Mouse (Mus musculus): ENCODE measurements around the gene Samd7. TPM values are rescaled to one million over a fixed set of nuclear protein-coding genes. Genes with fewer than 3 reads are reported as not detected.

Samd7 gene
- polyA plus RNA-seq, 1 experiment from 2014 or later: not detected

DNA sequence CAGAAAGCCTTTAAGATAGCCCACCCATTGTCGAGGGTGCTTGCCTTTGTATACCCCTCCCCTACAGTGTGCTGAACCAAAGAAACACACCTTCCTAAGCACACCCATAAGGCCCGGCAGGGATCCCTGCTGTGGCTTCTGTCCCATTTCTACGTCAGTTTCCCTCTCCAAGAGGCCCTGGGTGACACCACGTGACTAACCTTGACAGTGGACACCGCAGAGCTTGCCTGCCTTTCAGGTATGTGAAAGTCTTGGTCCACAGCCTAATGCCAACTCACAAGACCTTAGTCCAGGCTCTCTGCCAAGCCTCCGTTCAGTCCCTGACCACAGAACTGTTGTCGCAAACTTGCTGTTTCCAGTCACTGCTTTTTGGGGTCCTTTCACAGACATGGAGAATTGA, 20.1 kb downstream of the Samd7 start:
- Histone ChIP-seq H3K4me1 (no peaks in the 10 kb centered on the region), H3K36me3 (no peaks in the 10 kb centered on the region), H3K4me2 (no peak overlapping the region), H3K9me3 (no peaks in the 10 kb centered on the region), H3K27me3 (no peaks in the 10 kb centered on the region), H3K27ac (no peak overlapping the region), H3K4me3 (no peak overlapping the region), H3K9ac (no peak overlapping the region)
- ATAC-seq (ENCODE audit: insufficient number of reproducible peaks, insufficient read depth, low FRiP score, low TSS enrichment, low read depth): peak; percentile 32; the same call in 1 of the 2 replicates
- 81% methylated on average over 7 of the region's 7 CpGs for WGBS

DNA sequence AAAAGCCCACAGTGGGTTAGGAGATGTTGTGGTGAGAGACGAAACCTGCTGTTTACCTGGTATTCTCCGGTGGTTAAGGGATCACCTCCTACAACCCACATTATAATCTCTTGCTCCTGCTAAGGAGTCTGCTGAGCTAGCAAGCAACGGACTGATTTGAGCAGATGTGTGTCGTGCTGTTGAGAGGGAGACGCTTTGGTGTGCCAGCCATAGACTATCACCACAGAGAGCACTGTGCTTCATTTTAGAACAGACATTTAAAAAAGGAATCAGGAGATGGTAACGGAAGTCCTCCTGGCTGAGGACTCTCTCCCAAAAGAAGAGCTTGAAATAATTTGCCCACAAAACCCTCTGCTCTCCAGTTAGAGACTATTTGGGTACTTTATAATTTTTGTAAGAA, 21.2 kb downstream of the Samd7 start:
- 90% methylated on average over 6 of the region's 6 CpGs for WGBS

DNA sequence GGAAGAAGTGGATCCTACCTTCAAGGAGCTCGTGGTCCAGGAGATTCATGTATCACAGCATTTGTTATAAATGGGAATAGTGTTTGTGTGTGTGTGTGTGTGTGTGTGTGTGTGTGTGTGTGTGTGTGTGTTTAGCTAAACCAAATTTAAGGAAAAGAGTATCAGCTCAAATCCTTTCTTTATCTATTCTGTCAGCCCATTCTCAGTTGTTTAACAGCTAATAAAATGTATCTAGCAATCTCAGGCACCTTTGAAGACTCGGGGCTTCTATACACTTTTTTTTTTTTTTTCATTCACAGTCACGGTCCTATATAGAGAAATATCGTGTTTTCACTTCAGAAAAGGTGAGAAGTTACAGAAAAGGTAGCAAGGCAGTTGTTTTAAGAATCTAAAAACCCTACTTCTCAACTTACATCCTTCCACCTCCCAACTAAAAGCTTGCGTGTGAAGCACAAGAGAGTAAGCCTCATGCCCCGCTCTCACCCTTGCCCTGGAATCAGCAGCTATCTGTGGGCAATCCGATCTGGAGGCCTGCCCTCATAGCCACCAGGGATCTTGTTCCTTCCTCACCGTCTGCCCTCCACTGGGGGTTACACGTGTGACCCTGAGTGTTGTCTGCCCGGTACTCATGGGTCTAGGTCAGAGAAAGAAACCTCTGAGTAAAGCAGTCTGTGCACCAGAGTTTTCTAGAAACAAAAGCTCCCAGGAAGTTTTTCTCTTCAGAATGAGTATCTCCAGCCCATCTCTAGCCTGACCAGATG, 23.8 kb downstream of the Samd7 start:
- ATAC-seq (ENCODE audit: insufficient number of reproducible peaks, insufficient read depth, low FRiP score, low TSS enrichment, low read depth): no peak
- H3K4me3 ChIP-seq: no peak overlapping the region
- H3K9me3 ChIP-seq: no peaks in the 10 kb centered on the region
- no peak overlapping the region for H3K27ac ChIP-seq
- H3K9ac ChIP-seq: no peak overlapping the region
- H3K4me2 ChIP-seq: no peak overlapping the region
- H3K27me3 ChIP-seq: no peaks in the 10 kb centered on the region
- 58% methylated on average over 10 of the region's 10 CpGs for WGBS
- no peaks in the 10 kb centered on the region for H3K36me3 ChIP-seq
- no peaks in the 10 kb centered on the region for H3K4me1 ChIP-seq

More for the DNA sequence above, 21.2 kb downstream of the Samd7 start:
- Histone ChIP-seq H3K4me3 (no peak overlapping the region), H3K4me1 (no peaks in the 10 kb centered on the region), H3K27ac (no peak overlapping the region), H3K36me3 (no peaks in the 10 kb centered on the region), H3K27me3 (no peaks in the 10 kb centered on the region), H3K4me2 (no peak overlapping the region), H3K9me3 (no peaks in the 10 kb centered on the region), H3K9ac (no peak overlapping the region)
- no peak for ATAC-seq (ENCODE audit: insufficient number of reproducible peaks, insufficient read depth, low FRiP score, low TSS enrichment, low read depth)

DNA sequence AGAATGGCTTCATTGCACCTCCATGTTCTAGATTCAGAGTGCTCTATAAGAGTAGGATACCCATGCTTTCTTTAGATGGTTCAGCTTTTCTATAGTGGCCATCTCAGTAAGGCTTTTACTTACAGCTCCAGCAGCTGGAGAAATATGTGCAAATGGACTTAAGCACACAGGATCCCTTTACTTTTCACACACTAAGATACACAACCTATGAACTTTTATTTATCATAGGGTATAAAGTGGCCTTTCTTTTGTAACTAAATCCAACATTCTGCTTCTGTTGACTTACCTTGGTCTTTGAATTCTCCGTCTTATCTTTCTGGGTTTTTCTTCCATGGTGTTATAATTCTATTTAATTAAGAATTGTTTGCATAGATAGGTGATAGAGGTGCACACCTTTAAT, 25.5 kb downstream of the Samd7 start:
- H3K27ac ChIP-seq: no peak overlapping the region
- no peak overlapping the region for H3K9ac ChIP-seq
- H3K4me2 ChIP-seq: no peak overlapping the region
- no peak for ATAC-seq (ENCODE audit: insufficient number of reproducible peaks, insufficient read depth, low FRiP score, low TSS enrichment, low read depth)
- H3K4me1 ChIP-seq: no peaks in the 10 kb centered on the region
- no peak overlapping the region for H3K4me3 ChIP-seq
- H3K36me3 ChIP-seq: no peaks in the 10 kb centered on the region
- no peaks in the 10 kb centered on the region for H3K27me3 ChIP-seq
- H3K9me3 ChIP-seq: no peaks in the 10 kb centered on the region
- 94% methylated on average over 1 of the region's 1 CpGs for WGBS

DNA sequence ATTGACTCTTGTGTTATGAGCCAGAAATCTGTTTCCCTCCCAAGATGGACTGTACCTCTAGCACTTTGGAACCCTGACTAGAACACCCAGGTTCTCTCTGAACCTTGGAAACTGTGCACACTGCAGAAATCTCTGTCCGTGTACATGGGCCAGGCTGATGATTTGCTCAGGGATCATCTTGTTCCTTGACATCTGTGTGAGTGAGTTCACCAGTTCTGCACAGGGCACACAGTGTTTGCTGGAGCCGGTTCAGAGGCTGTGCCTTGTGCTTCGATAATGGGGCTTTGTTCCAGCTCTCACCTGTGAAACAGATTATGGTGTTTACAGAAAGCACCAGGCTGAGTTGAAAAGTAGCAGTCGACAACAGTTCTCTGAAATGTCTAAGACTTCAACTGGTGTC, 26.5 kb downstream of the Samd7 start:
- Histone ChIP-seq H3K36me3 (no peaks in the 10 kb centered on the region), H3K4me2 (no peak overlapping the region), H3K27ac (no peak overlapping the region), H3K9ac (no peak overlapping the region), H3K27me3 (no peaks in the 10 kb centered on the region), H3K9me3 (no peaks in the 10 kb centered on the region), H3K4me1 (no peaks in the 10 kb centered on the region), H3K4me3 (no peak overlapping the region)
- WGBS: 56% methylated on average over 4 of the region's 4 CpGs
- no peak for ATAC-seq (ENCODE audit: insufficient number of reproducible peaks, insufficient read depth, low FRiP score, low TSS enrichment, low read depth)

DNA sequence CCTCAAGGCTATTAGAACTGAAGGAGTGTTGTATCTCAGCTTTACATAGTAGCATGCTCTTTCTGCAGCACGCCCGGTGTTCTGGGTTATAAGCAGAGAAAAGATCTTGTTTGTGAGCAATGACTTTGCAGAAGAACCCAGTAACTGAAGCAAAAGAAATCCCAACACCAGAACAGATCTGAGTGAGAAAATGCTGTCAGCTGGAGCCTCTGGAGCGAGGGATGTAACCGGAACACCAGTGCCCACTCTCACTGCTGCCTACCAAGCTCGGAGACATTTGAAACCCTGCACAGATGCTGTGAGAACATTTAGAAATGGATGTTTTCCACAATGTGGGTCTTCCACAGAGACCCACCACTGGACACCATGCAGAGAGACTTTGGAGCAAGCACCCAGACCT, 28.6 kb downstream of the Samd7 start:
- no peak overlapping the region for H3K27ac ChIP-seq
- no peak overlapping the region for H3K4me2 ChIP-seq
- no peaks in the 10 kb centered on the region for H3K9me3 ChIP-seq
- no peak for ATAC-seq (ENCODE audit: insufficient number of reproducible peaks, insufficient read depth, low FRiP score, low TSS enrichment, low read depth)
- no peaks in the 10 kb centered on the region for H3K27me3 ChIP-seq
- WGBS: 84% methylated on average over 5 of the region's 5 CpGs
- no peak overlapping the region for H3K9ac ChIP-seq
- no peaks in the 10 kb centered on the region for H3K36me3 ChIP-seq
- no peak overlapping the region for H3K4me3 ChIP-seq
- no peaks in the 10 kb centered on the region for H3K4me1 ChIP-seq

DNA sequence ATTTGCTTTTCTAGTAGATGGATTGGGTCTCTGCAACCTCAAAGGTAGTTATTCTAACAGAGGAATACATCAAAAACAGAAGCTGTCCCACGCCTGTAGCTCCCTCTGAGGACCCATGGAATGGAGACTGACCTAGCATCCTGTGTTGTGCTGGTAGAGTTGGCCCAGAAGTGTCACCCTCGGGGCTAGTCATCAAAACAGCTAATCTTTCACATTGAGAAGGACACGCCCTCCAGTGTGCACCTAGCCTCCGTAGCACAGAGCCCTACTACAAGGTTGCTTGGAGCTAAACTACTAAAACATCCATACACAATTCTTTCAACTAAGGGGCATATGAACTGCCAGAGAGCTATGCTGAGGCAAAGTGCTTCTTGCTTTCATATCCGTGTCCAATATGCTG, 31.9 kb downstream of the Samd7 start:
- Histone ChIP-seq H3K4me3 (no peak overlapping the region), H3K36me3 (no peaks in the 10 kb centered on the region), H3K4me1 (no peaks in the 10 kb centered on the region), H3K27me3 (no peaks in the 10 kb centered on the region), H3K4me2 (no peak overlapping the region), H3K9ac (no peak overlapping the region), H3K27ac (no peak overlapping the region), H3K9me3 (no peaks in the 10 kb centered on the region)
- WGBS: 67% methylated on average over 5 of the region's 5 CpGs
- no peak for ATAC-seq (ENCODE audit: insufficient number of reproducible peaks, insufficient read depth, low FRiP score, low TSS enrichment, low read depth)

DNA sequence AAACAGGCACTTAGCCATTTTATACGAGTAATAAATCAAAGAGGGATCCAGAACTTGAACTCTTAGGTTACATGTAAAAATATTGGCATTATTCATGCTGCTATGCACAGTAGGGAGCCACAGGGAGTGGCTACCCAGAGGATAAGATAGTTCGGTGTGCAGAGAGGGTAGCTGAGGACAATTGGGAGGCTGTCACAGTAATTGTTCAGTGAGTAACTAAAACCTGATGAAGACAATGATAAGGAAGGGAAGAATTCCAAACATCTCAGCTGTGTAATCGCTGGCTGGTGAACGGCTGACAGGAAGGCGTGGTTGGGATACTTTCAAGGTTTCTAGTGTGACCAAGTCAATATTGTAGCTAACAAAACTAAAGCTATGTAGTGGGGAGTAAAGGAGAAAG, 42.4 kb downstream of the Samd7 start:
- no peaks in the 10 kb centered on the region for H3K9me3 ChIP-seq
- no peak overlapping the region for H3K4me2 ChIP-seq
- no peaks in the 10 kb centered on the region for H3K4me1 ChIP-seq
- H3K36me3 ChIP-seq: no peaks in the 10 kb centered on the region
- H3K27ac ChIP-seq: no peak overlapping the region
- 29% methylated on average over 5 of the region's 5 CpGs for WGBS
- no peaks in the 10 kb centered on the region for H3K27me3 ChIP-seq
- no peak overlapping the region for H3K4me3 ChIP-seq
- no peak for ATAC-seq (ENCODE audit: insufficient number of reproducible peaks, insufficient read depth, low FRiP score, low TSS enrichment, low read depth)
- no peak overlapping the region for H3K9ac ChIP-seq

DNA sequence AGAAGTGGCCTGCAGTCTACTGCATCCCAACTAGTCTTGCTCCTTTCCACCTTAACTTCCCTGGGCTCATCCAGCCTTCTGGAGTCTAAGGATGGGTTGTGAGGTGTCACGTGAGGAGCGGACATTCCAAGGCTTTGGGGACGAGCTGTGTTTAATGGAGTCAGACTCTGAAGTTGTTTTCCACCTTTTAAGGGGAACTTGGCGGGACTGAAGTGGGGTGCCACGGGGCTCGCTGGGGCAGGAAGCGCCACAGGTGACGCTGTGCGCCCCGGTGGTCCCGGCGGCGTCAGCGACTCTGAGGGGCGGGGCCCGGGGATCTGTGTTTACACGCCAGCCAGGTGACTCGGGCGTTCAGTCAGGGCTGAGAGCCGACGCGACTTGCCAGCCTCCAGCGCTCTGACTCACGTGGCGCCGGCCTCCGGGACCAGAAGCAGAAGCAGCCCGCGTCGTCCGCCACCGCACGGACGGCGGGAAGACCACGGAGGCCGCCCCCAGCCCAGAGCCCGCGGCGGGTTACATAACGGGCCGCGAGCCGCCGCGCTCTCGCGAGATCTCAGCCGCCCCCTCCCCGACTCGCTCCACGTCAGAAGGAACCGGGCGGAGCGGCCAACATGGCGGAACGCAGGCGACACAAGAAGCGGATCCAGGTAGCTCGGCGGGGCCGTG, 46.8 kb downstream of the Samd7 start, which contains the start of gene Sec62:
Sec62 (plus strand) TSS at position 139 of the 666 bp plus-strand sequence.
- H3K9ac ChIP-seq: peak within 1 kb of the TSS; percentile 99
- H3K27ac ChIP-seq: peak within 1 kb of the TSS; percentile 96
- H3K4me3 ChIP-seq: peak within 1 kb of the TSS; percentile 98
- 0 out of 2 replicates have a peak, but pooled peaks cover 2% of the 10 kb centered on the region for H3K4me1 ChIP-seq
- H3K27me3 ChIP-seq: no peaks in the 10 kb centered on the region
- H3K36me3 ChIP-seq: no peaks in the 10 kb centered on the region
- no peaks in the 10 kb centered on the region for H3K9me3 ChIP-seq
- ATAC-seq (ENCODE audit: insufficient number of reproducible peaks, insufficient read depth, low FRiP score, low TSS enrichment, low read depth): peak; percentile 94
- peak within 1 kb of the TSS; percentile 69 for H3K4me2 ChIP-seq
- WGBS: under 1% methylated on average over 62 of the region's 62 CpGs

DNA sequence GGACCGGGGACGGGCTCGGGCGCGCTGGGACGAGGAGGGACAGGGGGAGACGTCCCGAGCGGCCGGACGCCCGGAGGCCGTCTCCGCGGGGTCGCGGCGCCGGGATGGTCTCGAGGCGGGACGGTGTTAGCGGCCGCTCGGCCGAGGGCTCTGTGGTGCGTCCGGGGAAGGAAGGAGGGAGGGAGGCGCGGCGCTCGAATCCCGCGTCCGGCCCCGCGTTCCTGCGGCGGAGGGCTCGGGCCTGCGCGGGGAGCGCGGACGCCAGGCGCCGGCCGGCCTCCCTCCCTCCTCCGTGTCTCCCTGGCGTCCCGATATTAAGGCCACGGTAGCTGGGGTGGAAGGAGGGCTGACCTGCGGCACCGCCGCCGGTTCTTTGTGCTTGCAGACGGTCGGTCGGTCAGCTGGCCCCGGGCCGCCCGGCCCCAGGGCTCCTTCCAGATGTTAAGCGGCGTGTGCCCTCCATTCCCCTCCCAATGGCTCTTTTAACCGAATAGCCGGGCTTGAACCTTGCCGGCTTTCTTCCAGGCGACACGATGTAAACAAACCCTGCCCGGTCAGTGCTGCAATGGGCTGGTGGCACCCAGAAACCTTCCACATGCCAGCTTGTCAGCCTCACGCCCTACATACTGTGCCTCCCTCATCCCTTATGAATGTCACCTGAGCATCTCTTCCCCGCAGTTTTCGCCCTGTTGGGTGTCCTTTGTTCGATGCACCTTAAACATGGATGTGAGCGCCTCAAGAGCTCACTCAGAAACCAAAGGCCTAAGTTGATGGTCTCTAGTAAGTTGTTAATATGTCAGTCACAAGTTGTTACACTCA, 47.5 kb downstream of the Samd7 start:
- Histone ChIP-seq H3K36me3 (no peaks in the 10 kb centered on the region), H3K27me3 (no peaks in the 10 kb centered on the region), H3K27ac (peak overlapping the region; percentile 96), H3K4me1 (0 out of 2 replicates have a peak, but pooled peaks cover 2% of the 10 kb centered on the region), H3K4me2 (peak overlapping the region; percentile 69), H3K4me3 (peak overlapping the region; percentile 98), H3K9me3 (no peaks in the 10 kb centered on the region), H3K9ac (peak overlapping the region; percentile 99)
- peak; percentile 79 for ATAC-seq (ENCODE audit: insufficient number of reproducible peaks, insufficient read depth, low FRiP score, low TSS enrichment, low read depth)
- under 1% methylated on average over 75 of the region's 75 CpGs for WGBS

DNA sequence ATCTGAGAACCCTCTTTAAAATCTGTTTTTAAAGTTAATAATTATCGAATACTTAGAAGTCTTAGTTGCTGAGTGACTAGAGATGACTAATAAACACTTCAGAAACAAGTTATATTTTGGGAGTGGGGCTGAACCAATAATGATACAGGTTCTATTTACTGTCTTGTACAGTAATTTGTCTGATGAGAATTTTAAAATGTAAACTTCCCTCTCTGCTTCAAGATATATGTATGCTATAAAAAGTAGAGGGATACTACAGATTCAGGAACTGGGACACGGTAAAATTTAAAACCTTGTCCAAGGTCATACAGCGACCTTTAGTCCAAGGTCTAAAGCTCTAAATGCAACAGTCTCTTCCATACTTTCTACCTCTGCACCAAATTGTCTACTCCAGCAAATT, 56.1 kb downstream of the Samd7 start:
- H3K9me3 ChIP-seq: no peaks in the 10 kb centered on the region
- WGBS: 95% methylated on average over 3 of the region's 3 CpGs
- no peak for ATAC-seq (ENCODE audit: insufficient number of reproducible peaks, insufficient read depth, low FRiP score, low TSS enrichment, low read depth)
- H3K4me2 ChIP-seq: no peak overlapping the region
- no peaks in the 10 kb centered on the region for H3K27me3 ChIP-seq
- H3K27ac ChIP-seq: no peak overlapping the region
- peaks cover 41% of the 10 kb centered on the region for H3K36me3 ChIP-seq
- H3K4me1 ChIP-seq: no peaks in the 10 kb centered on the region
- no peak overlapping the region for H3K9ac ChIP-seq
- no peak overlapping the region for H3K4me3 ChIP-seq
